Mouse (Mus musculus): ENCODE data around the gene Angel2. TPM values are rescaled to one million over a fixed set of nuclear protein-coding genes. Genes with fewer than 3 reads are reported as not detected.
"Not testable (repeated sequence)": the region's sequence is repeated elsewhere in the genome, so short reads cannot be mapped to it uniquely, and the experiment has no call there.

The Angel2 gene
- total RNA-seq (2021) = 10 to 100 TPM; 27.9 to 29.9 TPM

DNA sequence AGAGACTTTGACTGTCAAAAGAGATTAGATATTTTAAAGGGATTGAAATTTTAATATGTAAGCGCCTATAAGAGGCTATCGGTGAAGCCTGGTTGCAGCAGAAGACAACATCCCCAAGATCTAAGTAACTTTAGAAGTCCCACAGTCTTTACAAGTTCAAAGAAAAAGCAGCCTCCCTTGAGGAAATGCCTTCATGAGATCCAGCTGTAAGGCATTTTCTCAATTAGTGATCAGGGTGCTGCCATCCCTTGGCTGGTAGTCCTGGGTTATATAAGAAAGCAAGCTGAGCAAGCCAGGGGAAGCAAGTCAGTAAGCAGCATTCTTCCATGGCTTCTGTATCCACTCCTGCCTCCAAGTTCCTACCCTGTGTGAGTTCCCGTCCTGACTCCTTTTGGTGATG lies at the start of gene Angel2:
Angel2 (plus strand) TSS at position 301 of the 400 bp plus-strand sequence.
- intact Hi-C loops (cut with DNase I) = loop anchor here (5.0 kb wide), 1 partner anchor 1212 kb away; the partner anchor contains the start of gene Rcor3
- DNase-seq = not testable (repeated sequence)

GRCm38 (mm10) chr1:190875751-190876150 lies 49.2 kb upstream of the Angel2 start:
- no peak for DNase-seq
- intact Hi-C loops (cut with DNase I) = no loop called here

GRCm38 (mm10) chr1:190880638-190881037 lies 44.3 kb upstream of the Angel2 start:
- DNase-seq = no peak
- intact Hi-C loops (cut with DNase I) = loop anchor here (1.0 kb wide), 1 partner anchor 48 kb away; no protein-coding TSS in a partner anchor

- intact Hi-C loops (cut with DNase I) = loop anchor here (1.0 kb wide), 1 partner anchor 49 kb away; no protein-coding TSS in a partner anchor
- peak; percentile 39 to 51 for DNase-seq
Observed at GRCm38 (mm10) chr1:190881422-190881821, 43.5 kb upstream of the Angel2 start.

DNA sequence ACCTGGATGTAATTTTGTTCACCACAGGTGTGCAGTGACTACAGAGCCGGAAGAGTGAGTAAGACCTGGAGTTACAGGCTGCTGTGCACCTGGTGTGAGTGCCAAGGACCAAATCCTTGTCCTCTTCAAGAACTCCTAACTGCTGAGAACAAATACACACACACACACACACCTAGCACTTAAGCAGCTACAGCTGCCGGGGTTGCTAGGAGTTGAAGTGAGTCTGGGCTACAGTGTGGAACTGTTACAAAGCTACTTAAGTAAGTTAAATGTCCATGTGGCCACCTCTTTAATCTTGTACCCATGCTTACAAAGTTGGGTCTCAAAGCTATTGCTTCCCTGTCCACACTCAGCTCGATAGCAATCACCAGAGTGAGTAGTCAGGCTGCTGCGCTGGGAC lies 38.9 kb upstream of the Angel2 start:
- intact Hi-C loops (cut with DNase I) = no loop called here
- no peak for DNase-seq

DNA sequence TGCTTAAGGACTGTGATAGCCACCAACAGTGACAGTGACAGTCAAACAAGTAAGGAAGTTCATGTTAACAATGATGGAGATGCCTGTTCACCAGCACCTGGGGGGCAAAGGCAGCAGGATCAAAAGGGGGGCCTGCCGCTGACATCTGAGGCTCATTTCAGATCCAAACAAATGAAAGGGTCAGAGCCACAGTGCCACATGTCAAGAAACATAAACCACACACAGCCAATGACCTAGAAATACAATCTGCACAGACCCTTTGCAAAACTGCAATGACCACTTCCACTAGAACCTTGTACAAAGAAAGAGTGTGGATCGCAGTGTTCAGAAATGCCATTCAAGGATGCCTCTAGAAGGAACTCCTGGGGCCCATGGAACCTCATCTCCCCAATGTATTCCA lies 36.9 kb upstream of the Angel2 start:
- intact Hi-C loops (cut with DNase I) = no loop called here
- DNase-seq = no peak

GRCm38 (mm10) chr1:190888646-190889045 lies 36.3 kb upstream of the Angel2 start:
- intact Hi-C loops (cut with DNase I) = no loop called here
- no peak for DNase-seq

DNA sequence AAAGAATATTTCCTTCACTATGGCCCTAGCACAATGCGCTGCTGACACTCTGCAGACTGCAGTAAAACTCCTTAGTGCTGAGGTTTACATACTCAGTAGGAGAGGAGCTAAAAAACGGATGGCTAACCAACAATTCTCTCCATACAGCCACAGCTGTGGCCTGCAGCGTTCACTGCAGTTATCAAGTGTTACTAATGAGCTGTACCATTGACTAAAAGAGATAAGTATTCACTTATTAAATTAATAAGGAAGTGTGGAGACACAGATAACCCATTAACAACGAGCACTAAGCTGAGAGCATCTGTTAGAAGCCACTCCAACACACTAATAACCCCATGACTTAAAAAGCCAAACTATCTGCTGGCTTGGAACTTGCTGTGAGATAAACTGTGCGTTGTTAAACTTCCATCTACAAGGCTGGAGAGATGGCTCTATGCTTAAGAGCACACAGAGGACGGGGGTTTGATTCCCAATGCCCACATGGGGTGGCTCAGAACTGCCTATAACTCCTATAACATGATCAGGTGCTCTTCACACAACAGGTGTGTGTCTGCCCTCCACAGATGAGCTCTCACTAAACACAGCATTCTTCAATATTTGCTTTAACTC lies 31.2 kb upstream of the Angel2 start:
- intact Hi-C loops (cut with DNase I) = no loop called here
- DNase-seq = no peak

DNA sequence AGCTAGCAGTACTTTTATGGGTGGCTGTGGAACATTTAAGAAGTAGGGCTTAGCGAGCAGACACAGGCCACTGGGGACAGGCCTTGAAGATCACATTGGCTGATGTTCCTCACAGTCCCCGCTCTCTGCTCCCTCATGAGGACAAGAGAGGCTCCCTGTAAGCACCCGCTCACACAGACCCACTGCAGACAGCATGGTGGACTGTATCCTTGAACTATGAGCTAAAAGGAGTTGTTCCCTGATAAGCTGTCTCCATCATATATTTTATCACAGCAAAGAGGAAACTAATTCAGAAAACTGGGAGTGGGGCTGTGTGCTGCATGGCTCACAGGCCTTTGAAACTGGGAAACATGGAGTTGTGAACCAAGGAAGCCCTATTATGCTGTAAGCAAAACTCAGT lies 26.7 kb upstream of the Angel2 start:
- DNase-seq = no peak
- intact Hi-C loops (cut with DNase I) = no loop called here

DNA sequence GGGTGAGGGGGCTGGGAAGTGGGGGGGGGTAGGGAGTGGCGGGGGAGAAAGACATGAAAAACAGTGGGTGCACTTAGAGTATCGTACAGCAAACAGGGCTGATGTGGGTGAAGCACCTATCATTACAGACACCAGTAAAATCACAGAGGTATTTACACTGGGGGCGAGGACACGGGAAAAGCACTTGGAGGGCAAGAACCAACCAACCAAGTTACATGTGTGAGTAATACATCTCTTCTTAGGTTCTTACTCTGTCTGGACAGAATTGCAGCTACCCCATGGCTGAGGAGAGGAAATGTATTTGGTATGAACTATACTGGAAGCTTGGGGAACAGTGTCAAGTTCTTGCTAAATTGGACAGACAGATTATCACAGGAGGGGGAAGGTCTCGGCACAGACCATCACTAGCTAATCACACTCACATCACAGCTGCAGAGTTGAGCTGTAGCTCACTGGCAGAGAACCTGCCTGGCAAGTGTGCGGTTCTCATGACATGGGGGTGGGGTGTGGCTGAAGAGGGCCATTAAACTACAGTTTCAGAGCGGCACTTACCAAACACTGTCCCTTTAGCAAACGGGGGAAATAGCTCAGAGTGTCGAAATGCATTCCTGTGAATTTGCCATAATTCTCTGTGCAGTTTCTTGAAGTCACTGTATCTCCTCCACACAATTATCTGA lies 25.9 kb upstream of the Angel2 start:
- intact Hi-C loops (cut with DNase I) = no loop called here
- DNase-seq = no peak

DNA sequence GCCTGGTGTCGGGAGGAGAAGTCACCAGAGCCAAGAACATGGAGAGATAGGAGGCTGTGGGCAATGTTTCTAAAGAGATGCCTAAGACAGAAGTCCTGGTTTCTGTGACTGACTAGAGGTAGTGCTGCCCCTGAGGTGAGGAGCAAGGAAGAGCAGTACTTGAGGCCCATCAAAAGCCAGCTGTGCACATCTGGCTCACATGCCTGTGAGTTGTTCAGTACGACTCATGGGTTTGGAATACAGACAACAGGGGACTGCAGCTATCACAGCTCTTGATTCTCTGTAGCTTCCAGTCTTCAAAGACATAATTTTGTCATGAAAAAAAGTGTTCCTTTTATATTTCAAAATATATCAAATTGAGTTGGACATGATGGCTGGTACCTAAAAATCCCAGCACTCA lies 23.8 kb upstream of the Angel2 start:
- intact Hi-C loops (cut with DNase I) = no loop called here
- no peak for DNase-seq

DNA sequence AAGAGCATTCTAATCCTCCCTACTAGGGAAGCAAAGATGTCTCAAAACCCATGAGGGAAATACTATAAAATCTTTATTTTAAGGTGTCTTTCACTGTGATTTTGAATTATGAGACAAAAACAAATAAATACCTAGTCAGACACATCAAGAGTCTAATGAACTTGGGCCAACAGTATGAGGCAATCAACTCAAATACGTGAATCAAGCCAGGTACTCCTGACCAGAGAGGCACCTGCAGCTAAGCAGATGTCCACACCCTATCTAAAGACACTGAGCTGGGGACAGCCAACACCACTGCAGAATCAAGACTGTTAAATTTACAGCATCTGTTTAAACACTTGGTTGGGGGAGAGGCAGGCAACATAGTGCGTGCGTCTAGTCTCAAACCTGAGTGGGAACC lies 20.8 kb upstream of the Angel2 start:
- intact Hi-C loops (cut with DNase I) = no loop called here
- DNase-seq = no peak

GRCm38 (mm10) chr1:190904714-190905113 lies 20.2 kb upstream of the Angel2 start:
- DNase-seq = no peak
- intact Hi-C loops (cut with DNase I) = no loop called here

DNA sequence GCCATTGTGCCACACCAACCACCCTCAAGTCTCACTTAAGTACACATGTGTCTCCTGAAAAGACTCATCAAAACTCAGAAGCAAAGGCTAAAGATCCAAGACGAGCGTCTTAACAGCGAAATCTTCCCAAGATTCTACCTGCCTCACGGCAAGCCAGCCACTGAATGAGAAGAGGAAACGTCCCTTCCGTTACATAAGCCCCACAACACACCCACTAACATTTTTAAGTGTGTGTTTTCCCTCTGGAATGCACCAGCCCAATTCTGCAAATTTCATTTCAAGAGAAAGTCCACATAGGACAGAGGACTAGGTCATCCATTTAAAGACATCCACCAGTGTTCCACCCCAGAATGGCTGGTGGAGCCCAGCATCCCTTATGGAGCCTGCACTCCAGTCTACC lies 14.1 kb upstream of the Angel2 start:
- DNase-seq = no peak
- intact Hi-C loops (cut with DNase I) = no loop called here

DNA sequence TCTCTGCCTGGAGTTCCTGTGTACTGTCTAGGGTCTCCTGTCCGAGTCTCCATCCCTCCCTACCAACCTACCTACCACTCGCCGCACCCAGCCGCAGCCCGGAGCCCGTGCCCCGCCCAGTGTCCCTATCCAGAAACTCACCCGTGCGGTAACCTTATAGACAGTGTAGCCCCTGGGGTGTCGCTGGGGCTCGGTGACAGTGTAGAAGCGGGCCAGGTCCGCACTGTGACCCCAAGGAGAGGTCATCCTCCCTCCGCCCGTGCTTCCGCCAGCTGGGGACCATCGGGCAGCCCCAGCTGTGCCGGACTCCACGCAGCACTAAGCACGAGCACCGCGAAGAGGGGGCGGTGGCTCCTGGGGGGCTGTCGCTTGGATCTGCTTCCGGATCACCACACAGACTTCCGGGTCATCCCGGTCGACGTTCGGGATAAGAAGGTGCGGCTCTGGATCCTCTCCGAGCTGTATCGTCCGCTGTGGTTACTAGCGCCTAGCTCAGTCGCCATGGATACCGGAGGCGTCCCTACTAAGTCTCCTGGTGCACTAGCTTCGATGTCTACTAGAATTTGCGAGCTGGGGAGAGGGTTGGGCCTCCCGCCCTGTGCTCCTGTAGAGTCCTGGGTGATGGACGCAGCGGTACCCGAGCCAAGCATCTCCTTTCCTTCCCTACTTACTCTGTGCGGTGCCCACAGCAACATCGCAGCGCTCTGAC lies 13.3 kb upstream of the Angel2 start, which contains the start of gene Rps6kc1:
Rps6kc1 (minus strand) TSS at position 356 of the 709 bp plus-strand sequence.
- peak; percentile 84 to 85 for DNase-seq
- intact Hi-C loops (cut with DNase I) = no loop called here

DNA sequence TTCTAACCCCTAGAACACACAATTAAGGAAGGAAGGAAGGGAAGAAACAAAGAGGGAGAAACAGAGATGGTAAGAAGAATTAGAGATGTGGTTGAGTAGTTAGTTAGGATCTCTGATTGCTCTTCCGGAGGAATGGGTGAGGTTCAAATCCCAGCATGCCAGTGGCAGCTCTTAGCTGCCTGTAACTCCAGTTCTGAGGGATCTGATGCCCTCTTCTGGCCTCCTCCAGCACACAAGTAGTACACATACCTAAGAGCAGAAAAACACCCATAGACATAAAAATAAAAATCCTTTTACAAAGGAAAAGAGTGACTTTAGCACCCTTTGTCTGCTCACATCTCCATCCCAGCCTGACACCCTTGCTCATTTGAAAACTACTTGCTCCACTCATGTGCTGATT lies 12.3 kb upstream of the Angel2 start:
- no peak for DNase-seq
- intact Hi-C loops (cut with DNase I) = no loop called here

GRCm38 (mm10) chr1:190918938-190919337 lies 6.0 kb upstream of the Angel2 start:
- intact Hi-C loops (cut with DNase I) = no loop called here
- no peak for DNase-seq

DNA sequence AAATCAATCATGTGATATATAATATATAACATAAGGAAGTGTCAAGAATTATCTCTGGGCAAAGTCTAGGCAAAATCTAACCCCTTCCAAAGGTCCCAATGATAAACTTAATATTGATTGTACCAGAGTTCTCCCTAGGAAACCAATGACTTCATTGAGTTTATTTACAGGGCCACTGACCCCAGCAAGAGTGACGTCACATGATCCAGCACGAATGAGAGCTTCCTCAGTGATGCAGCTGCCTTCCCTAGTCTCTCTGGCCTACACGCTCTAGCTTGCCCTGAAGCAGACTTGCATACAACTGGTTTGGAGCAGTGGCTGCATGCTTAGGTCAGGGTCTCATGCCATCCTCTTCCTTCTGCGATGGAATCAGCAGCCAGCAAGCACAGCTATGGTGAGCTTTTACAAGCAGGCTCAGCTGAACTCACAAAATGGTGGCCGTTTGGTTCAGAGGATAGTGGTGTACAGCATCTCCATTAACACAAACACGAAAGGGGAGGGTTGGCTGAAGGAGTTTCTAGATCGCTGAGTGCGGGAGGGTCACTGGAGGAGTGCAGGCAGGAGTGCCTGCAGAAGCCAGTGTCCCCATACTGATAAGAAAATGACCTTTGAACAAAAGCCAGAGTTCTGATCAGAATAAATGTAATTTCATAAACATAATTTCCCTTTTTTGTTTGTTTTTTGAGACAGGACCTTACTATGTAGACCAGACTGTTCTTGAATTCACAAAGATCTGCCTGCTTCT lies 5.0 kb upstream of the Angel2 start:
- intact Hi-C loops (cut with DNase I) = no loop called here
- DNase-seq = no peak

DNA sequence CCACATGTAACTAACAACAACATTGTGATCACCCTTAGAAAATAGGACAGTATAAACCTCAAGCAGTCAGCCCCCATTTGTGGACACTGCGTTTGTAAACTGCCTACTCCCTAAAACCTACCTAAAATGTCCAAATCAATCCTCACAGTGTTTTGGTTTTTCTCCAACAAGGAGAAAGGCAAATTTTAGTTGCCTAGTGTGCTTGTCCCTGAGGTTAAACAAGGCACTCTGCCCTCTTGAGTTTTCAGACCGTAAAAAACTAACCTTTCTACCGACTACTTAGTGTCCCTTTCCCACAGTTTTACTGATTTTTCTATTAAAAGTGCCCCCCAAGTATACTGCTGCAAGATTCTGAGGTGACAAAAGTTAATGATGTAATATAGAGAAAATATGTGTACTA lies 2.4 kb downstream of the Angel2 start:
- intact Hi-C loops (cut with DNase I) = loop anchor here (5.0 kb wide), 1 partner anchor 1210 kb away; the partner anchor contains the start of gene Rcor3
- no peak for DNase-seq

- DNase-seq = no peak
- intact Hi-C loops (cut with DNase I) = loop anchor here (5.0 kb wide), 1 partner anchor 1209 kb away; the partner anchor contains the start of gene Rcor3
Observed at GRCm38 (mm10) chr1:190927751-190928369, 2.9 kb downstream of the Angel2 start.
